In the genomic region with DNA sequence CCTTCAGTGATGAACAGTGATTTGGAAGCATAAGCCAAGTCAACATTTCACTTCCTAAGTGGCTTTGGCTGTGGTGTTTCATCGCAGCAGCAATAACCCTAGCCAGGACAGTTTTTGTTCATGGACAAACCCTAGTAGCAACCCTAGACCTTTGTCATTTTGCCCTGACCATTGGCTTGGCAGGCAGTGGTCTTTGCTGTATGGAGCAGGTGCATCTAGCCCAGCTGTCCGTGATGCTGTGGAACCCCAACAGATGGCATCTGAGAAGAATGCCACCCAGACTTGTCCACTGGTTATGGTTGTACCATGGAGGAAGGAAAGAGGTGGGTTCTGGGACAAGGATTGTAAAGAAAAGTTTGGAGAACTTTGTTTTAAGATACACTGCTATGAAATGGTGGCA, we compare ENCODE assay signal across 31 mouse cellular contexts.
"Had no signal": no experiment of that assay in that cellular context is flagged by ENCODE, and none has a peak within 500 bp of the region (broad histone marks: within the 10 kb centered on the region; RNA-seq: fewer than 3 reads in every experiment).

No protein-coding gene starts in this region.

- ATAC-seq: liver, embryonic 12.5 days; liver, postnatal 0 days; lung, postnatal 0 days; midbrain, embryonic 13.5 days; midbrain, embryonic 15.5 days; midbrain, embryonic 16.5 days had no signal

- H3K27ac ChIP-seq: left cerebral cortex, adult 2 months; limb, embryonic 12.5 days; limb, embryonic 13.5 days; limb, embryonic 15.5 days; liver, embryonic 12.5 days; liver, embryonic 13.5 days; liver, embryonic 14.5 days; liver, embryonic 15.5 days; lung, embryonic 15.5 days; macrophage; midbrain, embryonic 10.5 days; midbrain, embryonic 12.5 days; midbrain, embryonic 13.5 days; midbrain, embryonic 15.5 days had no signal

- H3K4me1 ChIP-seq: liver, embryonic 12.5 days; liver, embryonic 13.5 days; liver, embryonic 15.5 days; megakaryocyte, embryonic 14.5 days; midbrain, embryonic 10.5 days had no signal

- DNase-seq: left cerebral cortex, postnatal 4 days; liver; liver, embryonic 13.5 days; liver, postnatal 0 days; lung, adult 18-20 months; lung, adult 2 months; lung, embryonic 14.5 days; lung, postnatal 10 days; lung, postnatal 14 days; lung, postnatal 36 days; lung, postnatal 4 days; midbrain, embryonic 14.5 days had no signal

- H3K9ac ChIP-seq: limb, embryonic 12.5 days; limb, embryonic 13.5 days; limb, embryonic 15.5 days; liver, embryonic 12.5 days; liver, embryonic 13.5 days; liver, embryonic 14.5 days; liver, embryonic 15.5 days; liver, postnatal 0 days; lung, embryonic 14.5 days; lung, embryonic 15.5 days; midbrain, embryonic 12.5 days; midbrain, embryonic 13.5 days; midbrain, embryonic 15.5 days had no signal

- H3K36me3 ChIP-seq: limb, embryonic 10.5 days; limb, embryonic 12.5 days; limb, embryonic 13.5 days; limb, embryonic 15.5 days; liver, embryonic 12.5 days; liver, embryonic 13.5 days; liver, embryonic 15.5 days; lung, embryonic 15.5 days; midbrain, embryonic 10.5 days; midbrain, embryonic 12.5 days; midbrain, embryonic 13.5 days; midbrain, embryonic 15.5 days had no signal

- H3K27me3 ChIP-seq: limb, embryonic 12.5 days; limb, embryonic 13.5 days; limb, embryonic 15.5 days; liver, embryonic 12.5 days; liver, embryonic 13.5 days; liver, embryonic 15.5 days; lung, embryonic 15.5 days; midbrain, embryonic 12.5 days; midbrain, embryonic 13.5 days; midbrain, embryonic 15.5 days had no signal

- H3K9me3 ChIP-seq: limb, embryonic 13.5 days; limb, embryonic 15.5 days; liver, embryonic 12.5 days; liver, embryonic 13.5 days; liver, embryonic 15.5 days; lung, embryonic 15.5 days; midbrain, embryonic 12.5 days; midbrain, embryonic 13.5 days; midbrain, embryonic 15.5 days had no signal

- H3K4me3 ChIP-seq: left cerebral cortex, adult 2 months; limb, embryonic 10.5 days; limb, embryonic 12.5 days; limb, embryonic 13.5 days; limb, embryonic 15.5 days; liver, embryonic 12.5 days; liver, embryonic 13.5 days; liver, embryonic 15.5 days; lung, embryonic 15.5 days; megakaryocyte, embryonic 14.5 days; midbrain, embryonic 10.5 days; midbrain, embryonic 12.5 days; midbrain, embryonic 13.5 days; midbrain, embryonic 15.5 days had no signal

- H3K4me2 ChIP-seq: limb, embryonic 12.5 days; limb, embryonic 13.5 days; limb, embryonic 15.5 days; liver, embryonic 11.5 days; liver, embryonic 12.5 days; liver, embryonic 13.5 days; liver, embryonic 15.5 days; lung, embryonic 14.5 days; lung, embryonic 15.5 days; midbrain, embryonic 11.5 days; midbrain, embryonic 12.5 days; midbrain, embryonic 13.5 days; midbrain, embryonic 15.5 days had no signal
